Mouse (Mus musculus) ES-CJ7 (cell line): Measurements from ENCODE around the gene Whamm.

Source experiments
- DNase-seq: peaks from one replicate; pipeline ENCODE4 v3.0.0; 2011; ENCODE audit warnings: low read depth, low spot score

The Whamm gene

GRCm38 (mm10) chr7:81597660-81598059, 26.6 kb downstream of the Whamm start:
- DNase-seq: no peak

DNA sequence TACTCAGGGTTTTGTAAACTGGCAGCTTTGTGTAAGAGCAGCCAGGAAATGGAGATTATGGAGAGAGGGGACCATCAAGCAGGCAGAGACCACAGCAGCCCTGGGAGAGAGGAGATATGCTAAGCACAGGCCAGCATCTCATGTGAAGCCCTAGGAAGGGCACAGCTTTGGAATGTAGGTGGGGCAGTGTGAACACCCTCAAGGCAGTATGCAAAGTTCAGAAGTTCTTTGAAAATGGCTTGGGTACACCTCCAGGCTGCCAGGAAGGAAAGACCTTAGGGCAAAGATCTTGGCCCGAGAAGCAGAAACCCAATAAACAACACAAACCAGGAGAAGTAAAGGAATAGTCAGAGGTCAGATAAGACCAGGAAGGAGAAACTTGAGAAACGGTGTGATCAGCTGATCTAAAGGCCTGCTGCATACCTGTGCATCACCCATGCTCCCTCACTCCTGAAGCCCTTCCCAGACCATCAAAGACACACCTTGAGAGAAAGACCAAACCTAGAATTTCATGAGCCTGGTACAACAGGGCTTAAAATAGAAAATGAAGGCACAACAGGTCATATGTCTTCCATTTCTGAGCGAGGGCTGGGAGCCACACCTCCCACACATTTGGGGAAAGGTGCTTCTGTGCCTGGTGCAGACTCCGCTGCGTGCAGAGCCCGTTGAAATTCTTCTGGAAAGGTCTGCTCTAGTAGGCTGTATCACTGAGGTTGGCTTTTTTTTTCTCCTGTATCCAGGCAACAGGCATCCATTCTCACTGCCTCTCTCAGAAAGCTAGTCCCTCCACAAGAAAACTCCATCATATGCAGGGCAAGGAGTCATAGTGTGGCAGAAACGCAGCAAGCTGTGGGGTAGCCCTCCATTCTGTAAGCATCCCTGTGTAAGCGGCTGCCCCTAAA, 28.6 kb downstream of the Whamm start:
- peak; percentile 85 for DNase-seq

DNA sequence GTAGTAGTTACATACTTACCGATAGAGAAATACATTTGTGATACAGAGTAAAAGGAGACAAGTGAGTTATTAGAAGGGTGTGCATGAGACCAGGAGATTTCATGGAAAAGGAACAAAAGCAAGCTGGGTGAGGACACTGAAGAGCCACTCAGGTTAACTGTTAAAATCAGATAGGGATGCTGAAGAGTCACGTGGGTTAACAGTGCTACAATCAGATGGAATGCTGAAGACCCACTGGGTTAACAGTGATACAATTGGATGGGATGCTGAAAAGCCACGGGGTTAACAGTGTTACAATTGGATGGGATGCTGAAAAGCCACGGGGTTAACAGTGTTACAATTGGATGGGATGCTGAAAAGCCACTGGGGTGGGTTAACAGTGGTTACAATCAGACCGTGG, 33.9 kb downstream of the Whamm start:
- DNase-seq: no peak

DNA sequence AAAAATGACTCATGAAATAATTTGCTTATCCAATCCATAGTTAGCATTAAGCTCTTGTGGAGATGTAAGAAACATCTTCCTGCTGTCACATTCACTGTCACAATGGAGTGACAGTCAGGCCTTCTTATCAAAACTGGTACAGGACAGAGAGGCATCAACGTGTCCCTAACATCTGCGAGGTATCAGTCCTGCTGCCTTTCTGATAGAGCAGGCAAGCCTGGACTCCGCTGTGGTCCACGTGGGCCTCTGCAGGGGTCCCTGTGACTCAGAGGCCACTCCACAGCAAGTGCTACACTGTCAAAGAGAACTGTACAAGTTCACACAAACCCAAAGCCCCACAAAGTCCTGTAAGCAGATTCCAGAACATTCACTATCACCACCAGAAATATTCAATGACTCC, 34.4 kb downstream of the Whamm start:
- DNase-seq: no peak

DNA sequence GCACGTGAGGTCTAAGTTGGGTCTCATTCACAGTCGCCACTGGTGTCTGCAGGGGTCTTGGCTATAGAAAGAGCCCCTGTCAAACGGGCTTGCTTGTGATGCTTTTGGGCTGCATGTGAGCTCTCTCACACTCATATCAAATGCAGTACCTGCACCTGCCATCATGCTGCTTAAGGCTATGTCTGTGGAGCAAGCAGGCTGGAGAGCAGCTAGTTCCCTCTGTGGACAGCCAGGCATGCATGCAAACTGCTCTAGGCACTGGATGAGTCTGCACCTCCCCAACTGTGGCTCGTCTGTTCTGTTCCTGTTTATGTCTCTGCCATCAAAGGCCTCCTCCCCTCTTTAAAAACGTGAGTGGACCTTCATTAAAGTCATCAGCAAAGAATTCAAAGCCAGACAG, 35.4 kb downstream of the Whamm start:
- no peak for DNase-seq

- DNase-seq: peak; percentile 91
These were observed 39.1 kb downstream of the Whamm start for GRCm38 (mm10) chr7:81610125-81610524.

GRCm38 (mm10) chr7:81612856-81613635, 42.0 kb downstream of the Whamm start:
- DNase-seq: no peak

DNA sequence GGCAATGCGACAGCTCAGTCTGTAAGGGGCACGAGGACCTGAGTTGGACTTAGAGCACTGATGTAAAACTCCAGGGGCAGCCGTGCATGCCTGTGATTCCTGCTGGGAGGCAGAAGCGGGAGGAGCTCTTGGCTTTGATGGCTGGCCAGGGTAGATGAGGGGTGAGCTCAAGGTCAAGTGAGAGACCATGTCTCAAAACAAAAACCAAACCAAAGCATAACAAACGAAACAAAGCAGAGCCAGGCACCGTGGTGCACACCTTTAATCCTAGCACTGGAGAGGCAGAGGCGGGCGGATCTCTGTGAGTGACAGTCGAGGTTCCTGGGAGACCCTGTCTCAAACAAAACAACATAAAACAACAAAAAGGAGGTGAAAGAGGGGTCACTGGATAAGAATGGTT, 44.0 kb downstream of the Whamm start:
- DNase-seq: peak; percentile 79

- no peak for DNase-seq
These were observed 51.7 kb downstream of the Whamm start for GRCm38 (mm10) chr7:81622793-81623192.

DNA sequence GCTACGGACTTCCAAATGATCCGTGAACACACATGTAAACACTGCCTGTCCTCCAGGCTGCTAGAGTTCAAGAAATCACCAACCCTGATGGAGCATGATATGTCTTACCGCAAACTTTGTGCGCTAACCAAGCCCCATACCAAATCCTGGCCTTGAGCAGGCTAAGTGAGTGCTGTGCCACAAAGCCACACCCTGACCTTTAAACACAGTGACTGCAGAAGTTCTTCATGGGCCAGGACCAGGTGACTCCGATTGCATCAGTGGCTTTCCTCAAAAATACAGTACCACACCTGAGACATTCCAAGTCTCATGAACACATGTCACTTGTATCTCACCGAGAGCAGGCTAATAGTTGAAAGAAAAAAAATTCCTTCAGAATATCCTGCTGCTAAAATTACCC, 52.7 kb downstream of the Whamm start:
- DNase-seq: no peak

GRCm38 (mm10) chr7:81626460-81626859, 55.4 kb downstream of the Whamm start:
- DNase-seq: peak; percentile 69

- DNase-seq: no peak
These were observed 60.2 kb downstream of the Whamm start for GRCm38 (mm10) chr7:81631261-81631660.

GRCm38 (mm10) chr7:81632586-81632985, 61.5 kb downstream of the Whamm start:
- no peak for DNase-seq

DNA sequence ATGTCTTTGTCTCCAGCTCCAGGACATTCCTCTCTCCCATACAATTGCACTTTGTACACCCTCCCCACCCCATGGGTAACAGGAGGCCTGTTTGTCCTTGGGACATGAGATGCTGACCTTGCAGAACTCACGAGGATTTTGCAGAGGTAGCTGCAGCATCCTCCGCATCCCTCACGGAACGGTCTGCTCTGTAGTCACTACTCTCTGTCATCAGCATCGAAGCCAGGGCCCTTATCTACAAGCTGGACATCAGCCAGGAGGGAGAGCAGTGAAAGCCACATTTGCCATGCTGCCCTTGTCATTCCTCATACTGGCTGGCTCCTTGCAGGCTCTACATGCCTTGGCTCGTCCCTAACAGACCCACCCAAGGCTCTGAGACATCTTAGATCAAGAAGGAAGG, 70.0 kb downstream of the Whamm start:
- DNase-seq: no peak

GRCm38 (mm10) chr7:81644551-81645235, 73.6 kb downstream of the Whamm start:
- DNase-seq: no peak
